Mouse (Mus musculus) embryonic facial prominence, embryonic 12.5 days (tissue): ENCODE measurements around the gene Zranb1. TPM values are rescaled to one million over a fixed set of nuclear protein-coding genes. Genes with fewer than 3 reads are reported as not detected.

Experiments
- ATAC-seq: fragments of 200-750 bp; cut with Nextera tagmentation; 2 replicates; pipeline ENCODE4 v1.8.0; 2017; ENCODE audit not compliant: insufficient number of reproducible peaks, insufficient read depth, low FRiP score, low TSS enrichment
- H3K27ac ChIP-seq: fragments of 300-500 bp; sonication (generic); 2 replicates; pipeline ENCODE4 v1.5.1; 2016; ENCODE audit warnings: mild to moderate bottlenecking
- H3K27me3 ChIP-seq: fragments of 300-500 bp; sonication (generic); 2 replicates; pipeline ENCODE4 v1.6.1; 2016; ENCODE audit warnings: mild to moderate bottlenecking, moderate library complexity
- H3K36me3 ChIP-seq: fragments of 300-500 bp; sonication (generic); 2 replicates; pipeline ENCODE4 v1.6.1; 2016; ENCODE audit warnings: mild to moderate bottlenecking
- H3K4me1 ChIP-seq: fragments of 300-500 bp; sonication (generic); 2 replicates; pipeline ENCODE4 v1.6.1; 2016
- H3K4me2 ChIP-seq: fragments of 300-500 bp; sonication (generic); replicated peaks from 2 replicates; pipeline ENCODE4 v1.6.1; 2016; ENCODE audit warnings: mild to moderate bottlenecking, moderate library complexity
- H3K4me3 ChIP-seq: fragments of 300-500 bp; sonication (generic); 2 replicates; pipeline ENCODE4 v1.5.1; 2016; ENCODE audit warnings: mild to moderate bottlenecking
- H3K9ac ChIP-seq: fragments of 300-500 bp; sonication (generic); 2 replicates; pipeline ENCODE4 v1.6.1; 2016; ENCODE audit warnings: mild to moderate bottlenecking, moderate library complexity
- H3K9me3 ChIP-seq: fragments of 300-500 bp; sonication (generic); 2 replicates; pipeline ENCODE4 v1.6.1; 2016; ENCODE audit warnings: mild to moderate bottlenecking, moderate library complexity
- WGBS: fragments of 180-500 bp; shearing (Covaris S2); methylation state at CpG from one replicate; pipeline ENCODE4 v1.1.7; 2016; 5-methylcytosine and 5-hydroxymethylcytosine counted together
- polyA plus RNA-seq: library from polyadenylated mRNA; unstranded; fragments of >200 nt; fragmentation: Nextera tagmentation; extraction: Ambion mirVana; gene quantifications from 2 replicates; pipeline ENCODE4 v1.2.1, GENCODE M21; 2016

Zranb1 gene
- polyA plus RNA-seq = 16.0 and 18.5 TPM in 2 replicates

DNA sequence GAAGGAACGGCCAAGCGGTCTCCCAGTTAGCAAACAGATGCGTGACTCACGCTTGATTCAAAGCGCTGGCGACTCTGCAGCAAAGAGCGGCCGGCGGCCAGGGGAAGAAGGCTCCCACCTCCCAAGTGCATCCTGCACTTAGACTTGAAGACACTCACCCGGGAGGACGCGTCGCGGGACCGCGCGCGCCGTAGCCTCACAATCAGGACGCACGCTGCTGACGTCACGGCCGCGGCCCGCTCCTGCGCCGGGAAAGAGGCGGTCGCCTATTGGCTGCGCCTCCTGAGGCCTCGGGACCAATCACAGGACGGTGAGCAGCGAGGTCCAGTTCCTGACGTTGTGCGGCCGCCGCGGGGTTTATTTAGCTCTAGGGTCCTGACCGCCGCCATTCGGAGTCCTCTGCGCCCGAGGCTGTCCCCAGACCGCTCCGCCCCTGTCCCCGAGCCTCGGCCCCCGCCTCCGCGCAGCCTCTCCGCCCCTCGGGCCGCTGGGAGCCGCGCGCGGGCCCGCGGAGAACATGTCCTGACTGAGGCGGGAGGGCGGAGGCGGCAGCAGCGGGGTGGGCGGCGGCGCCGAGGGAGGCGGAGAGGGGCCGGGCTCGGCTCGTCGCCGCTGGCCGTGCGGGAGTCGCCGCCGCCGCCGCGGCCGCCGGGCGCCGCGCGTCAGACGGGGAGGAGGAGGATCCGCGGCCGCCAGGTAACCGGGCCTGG is at the start of gene Zranb1:
Gene Zranb1 (plus strand): TSS at position 293 of the 710 bp plus-strand sequence.
- H3K27me3 ChIP-seq = no peaks in the 10 kb centered on the region
- peak within 1 kb of the TSS; percentile 96 for H3K9ac ChIP-seq
- H3K4me3 ChIP-seq = peak within 1 kb of the TSS; percentile 92
- peak; percentile 99 for ATAC-seq
- peak within 1 kb of the TSS; percentile 98 for H3K27ac ChIP-seq
- H3K36me3 ChIP-seq = no peaks in the 10 kb centered on the region
- WGBS = under 1% methylated on average over 66 of the region's 93 CpGs
- H3K4me1 ChIP-seq = peaks cover 8% of the 10 kb centered on the region
- H3K9me3 ChIP-seq = no peaks in the 10 kb centered on the region
- H3K4me2 ChIP-seq = peak within 1 kb of the TSS; percentile 65

- Histone ChIP-seq H3K9ac (no peak overlapping the region), H3K27me3 (no peaks in the 10 kb centered on the region), H3K27ac (no peak overlapping the region), H3K4me1 (peaks cover 5% of the 10 kb centered on the region; the same call in 1 of the 2 replicates), H3K4me3 (no peak overlapping the region), H3K9me3 (no peaks in the 10 kb centered on the region), H3K4me2 (no peak overlapping the region), H3K36me3 (peaks cover 77% of the 10 kb centered on the region)
- WGBS = 75% methylated on average over 2 of the region's 2 CpGs
- ATAC-seq = no peak
Observed at GRCm38 (mm10) chr7:132882343-132882742, 48.6 kb upstream of the Zranb1 start.

DNA sequence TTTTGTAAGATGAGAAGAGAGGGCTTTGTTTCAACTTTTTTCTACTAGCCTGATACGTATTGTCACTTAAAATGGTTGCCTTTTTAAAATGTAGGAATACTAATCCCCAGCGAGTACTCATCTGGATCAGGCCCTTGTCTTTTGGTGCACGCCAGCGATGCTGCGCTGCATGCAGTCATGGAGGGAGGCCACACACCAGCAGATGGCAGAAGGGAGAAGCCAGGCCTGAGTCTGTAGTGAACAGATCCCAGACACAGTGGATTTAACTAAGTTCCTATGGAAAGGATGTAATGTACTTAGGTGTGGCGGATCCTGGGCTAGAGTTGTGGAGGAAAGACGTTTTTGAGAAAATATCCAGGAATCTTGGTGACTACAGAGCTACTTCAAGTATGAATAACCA is 46.9 kb upstream of the Zranb1 start:
- Histone ChIP-seq H3K36me3 (peaks cover 62% of the 10 kb centered on the region), H3K4me1 (peaks cover 6% of the 10 kb centered on the region; the same call in 1 of the 2 replicates), H3K9me3 (no peaks in the 10 kb centered on the region), H3K9ac (no peak overlapping the region), H3K4me2 (no peak overlapping the region), H3K27me3 (no peaks in the 10 kb centered on the region), H3K4me3 (no peak overlapping the region), H3K27ac (no peak overlapping the region)
- 89% methylated on average over 7 of the region's 7 CpGs for WGBS
- ATAC-seq = no peak

DNA sequence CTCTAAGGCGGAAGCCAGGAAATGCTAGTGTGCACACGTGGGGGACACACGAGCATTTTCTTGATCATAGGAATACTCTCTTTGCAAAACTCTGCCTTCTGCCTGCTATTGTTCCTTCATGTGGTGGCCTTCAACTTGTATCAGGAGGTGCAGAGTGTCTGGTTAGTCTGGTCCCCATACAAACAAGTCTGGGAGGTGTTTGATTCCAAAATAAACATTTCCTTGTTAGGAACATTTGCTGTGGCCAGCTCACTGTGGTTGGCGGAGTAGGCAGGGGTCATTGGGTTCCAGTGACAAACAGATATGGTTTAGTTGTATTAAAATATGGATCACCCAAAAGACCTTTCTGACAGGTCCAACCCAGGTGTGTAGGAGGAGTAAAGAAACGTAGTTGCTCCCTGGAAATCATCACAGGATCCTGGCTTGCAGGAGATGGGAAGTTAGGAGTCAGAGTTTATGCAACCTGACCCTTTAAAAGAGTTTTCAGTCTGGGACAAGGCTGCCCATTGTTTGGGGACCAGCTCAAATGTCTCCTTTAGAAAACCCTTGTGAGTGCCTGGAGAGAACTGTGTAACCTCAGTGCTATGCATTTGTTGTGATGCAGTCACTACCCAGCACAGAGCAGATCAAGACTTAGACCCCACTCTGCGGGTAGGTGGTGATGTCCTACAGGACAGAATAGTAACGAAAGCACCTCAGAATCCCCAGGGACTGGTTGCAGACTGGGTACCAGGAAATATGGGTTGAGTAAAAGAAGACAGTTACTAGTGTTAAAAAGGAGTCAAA is 43.7 kb upstream of the Zranb1 start:
- WGBS = 30% methylated on average over 7 of the region's 7 CpGs
- Histone ChIP-seq H3K9ac (no peak overlapping the region), H3K4me3 (no peak overlapping the region), H3K9me3 (no peaks in the 10 kb centered on the region), H3K36me3 (peaks cover 32% of the 10 kb centered on the region), H3K4me1 (peaks cover 6% of the 10 kb centered on the region; the same call in 1 of the 2 replicates), H3K27me3 (no peaks in the 10 kb centered on the region), H3K27ac (peak overlapping the region; percentile 30; the same call in 1 of the 2 replicates), H3K4me2 (no peak overlapping the region)
- no peak for ATAC-seq

- no peaks in the 10 kb centered on the region for H3K9me3 ChIP-seq
- 69% methylated on average over 3 of the region's 3 CpGs for WGBS
- no peaks in the 10 kb centered on the region for H3K27me3 ChIP-seq
- H3K27ac ChIP-seq = no peak overlapping the region
- H3K4me2 ChIP-seq = no peak overlapping the region
- peaks cover 23% of the 10 kb centered on the region for H3K36me3 ChIP-seq
- H3K4me3 ChIP-seq = no peak overlapping the region
- no peak for ATAC-seq
- H3K9ac ChIP-seq = no peak overlapping the region
- peaks cover 6% of the 10 kb centered on the region; the same call in 1 of the 2 replicates for H3K4me1 ChIP-seq
Observed at GRCm38 (mm10) chr7:132888052-132888451, 42.9 kb upstream of the Zranb1 start.

- no peak overlapping the region for H3K4me2 ChIP-seq
- H3K4me3 ChIP-seq = no peak overlapping the region
- no peak overlapping the region for H3K27ac ChIP-seq
- peaks cover 17% of the 10 kb centered on the region for H3K36me3 ChIP-seq
- no peaks in the 10 kb centered on the region for H3K27me3 ChIP-seq
- H3K9ac ChIP-seq = no peak overlapping the region
- 65% methylated on average over 4 of the region's 4 CpGs for WGBS
- H3K4me1 ChIP-seq = peaks cover 6% of the 10 kb centered on the region; the same call in 1 of the 2 replicates
- H3K9me3 ChIP-seq = no peaks in the 10 kb centered on the region
- ATAC-seq = no peak
Observed at GRCm38 (mm10) chr7:132888518-132889249, 42.3 kb upstream of the Zranb1 start.

- no peak overlapping the region for H3K9ac ChIP-seq
- H3K9me3 ChIP-seq = no peaks in the 10 kb centered on the region
- peaks cover 6% of the 10 kb centered on the region; the same call in 1 of the 2 replicates for H3K4me1 ChIP-seq
- H3K4me3 ChIP-seq = no peak overlapping the region
- no peak overlapping the region for H3K4me2 ChIP-seq
- no peaks in the 10 kb centered on the region for H3K27me3 ChIP-seq
- peaks cover 8% of the 10 kb centered on the region for H3K36me3 ChIP-seq
- no peak overlapping the region for H3K27ac ChIP-seq
- ATAC-seq = no peak
- WGBS = 89% methylated on average over 8 of the region's 8 CpGs
Observed at GRCm38 (mm10) chr7:132889691-132890090, 41.3 kb upstream of the Zranb1 start.

GRCm38 (mm10) chr7:132890201-132890600 is 40.7 kb upstream of the Zranb1 start:
- Histone ChIP-seq H3K27ac (no peak overlapping the region), H3K9ac (no peak overlapping the region), H3K4me3 (no peak overlapping the region), H3K4me1 (peaks cover 6% of the 10 kb centered on the region; the same call in 1 of the 2 replicates), H3K4me2 (no peak overlapping the region), H3K36me3 (peaks cover 5% of the 10 kb centered on the region; the same call in 1 of the 2 replicates), H3K27me3 (no peaks in the 10 kb centered on the region), H3K9me3 (no peaks in the 10 kb centered on the region)
- WGBS = 86% methylated on average over 5 of the region's 5 CpGs
- no peak for ATAC-seq

- H3K27me3 ChIP-seq = no peaks in the 10 kb centered on the region
- H3K36me3 ChIP-seq = no peaks in the 10 kb centered on the region
- WGBS = 68% methylated on average over 5 of the region's 5 CpGs
- no peak overlapping the region for H3K4me3 ChIP-seq
- H3K4me2 ChIP-seq = no peak overlapping the region
- H3K9ac ChIP-seq = no peak overlapping the region
- ATAC-seq = no peak
- no peaks in the 10 kb centered on the region for H3K9me3 ChIP-seq
- peaks cover 6% of the 10 kb centered on the region; the same call in 1 of the 2 replicates for H3K4me1 ChIP-seq
- H3K27ac ChIP-seq = no peak overlapping the region
Observed at GRCm38 (mm10) chr7:132891561-132892310, 39.2 kb upstream of the Zranb1 start.

GRCm38 (mm10) chr7:132892311-132892661 is 38.7 kb upstream of the Zranb1 start:
- H3K9ac ChIP-seq = no peak overlapping the region
- no peaks in the 10 kb centered on the region for H3K27me3 ChIP-seq
- H3K4me3 ChIP-seq = no peak overlapping the region
- H3K36me3 ChIP-seq = no peaks in the 10 kb centered on the region
- peaks cover 1% of the 10 kb centered on the region; the same call in 1 of the 2 replicates for H3K4me1 ChIP-seq
- H3K9me3 ChIP-seq = no peaks in the 10 kb centered on the region
- no peak overlapping the region for H3K4me2 ChIP-seq
- 64% methylated on average over 4 of the region's 4 CpGs for WGBS
- ATAC-seq = no peak
- H3K27ac ChIP-seq = no peak overlapping the region

DNA sequence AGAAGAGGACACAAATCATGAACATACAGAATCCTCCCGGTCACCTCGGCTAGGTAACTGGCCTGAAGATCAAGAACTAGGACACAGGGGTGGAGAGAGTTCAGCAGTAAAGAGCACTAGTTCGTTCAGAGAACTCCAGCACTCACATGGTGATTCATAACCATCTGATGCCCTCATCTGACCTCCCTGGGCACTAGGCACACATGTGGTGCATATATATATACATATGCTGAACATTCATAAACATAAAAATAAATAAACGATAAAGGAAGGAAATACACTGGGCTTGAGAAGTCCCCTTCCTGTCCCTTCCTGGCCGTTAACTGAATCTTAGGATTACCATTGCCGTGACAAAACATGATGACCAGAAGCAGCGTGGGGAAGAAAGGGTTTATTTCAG is 38.1 kb upstream of the Zranb1 start:
- ATAC-seq = no peak
- Histone ChIP-seq H3K36me3 (no peaks in the 10 kb centered on the region), H3K27me3 (no peaks in the 10 kb centered on the region), H3K4me3 (no peak overlapping the region), H3K27ac (no peak overlapping the region), H3K9me3 (no peaks in the 10 kb centered on the region), H3K9ac (no peak overlapping the region), H3K4me1 (no peaks in the 10 kb centered on the region), H3K4me2 (no peak overlapping the region)
- 70% methylated on average over 7 of the region's 7 CpGs for WGBS
